Mouse (Mus musculus): ENCODE measurements around the gene Hs3st2. TPM values are rescaled to one million over a fixed set of nuclear protein-coding genes. Genes with fewer than 3 reads are reported as not detected.

Gene Hs3st2
- total RNA-seq, 4 experiments from 2014 or later: not detected

DNA sequence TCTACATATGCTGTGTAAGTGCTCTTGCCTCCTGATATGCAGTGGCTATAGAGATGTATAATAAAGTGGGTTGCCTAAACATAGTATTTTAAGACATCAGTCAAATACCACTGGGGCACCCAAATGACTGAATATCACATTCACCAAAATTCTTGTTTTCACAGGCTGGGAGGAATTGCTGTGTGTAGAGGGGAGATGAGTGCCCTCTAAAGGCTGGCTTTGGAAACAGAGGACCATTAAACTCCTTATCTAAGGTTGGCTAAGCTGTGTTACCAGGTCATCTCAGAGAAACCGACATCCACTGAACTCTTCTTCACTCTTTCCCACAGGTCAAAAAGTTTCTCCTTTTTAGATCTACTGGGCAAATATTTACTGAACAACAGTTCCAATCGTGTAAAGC is 150.8 kb downstream of the Hs3st2 start:
- DNase-seq (ENCODE audit: low spot score in 2 of 2): no peak

GRCm38 (mm10) chr7:121549329-121550022 is 157.8 kb downstream of the Hs3st2 start:
- DNase-seq (ENCODE audit: low spot score in 2 of 2): no peak

Data from gastrocnemius, adult 8-10 months (tissue).